Mouse (Mus musculus) heart, postnatal 0 days (tissue): Measurements from ENCODE around the gene Aspg. TPM values are rescaled to one million over a fixed set of nuclear protein-coding genes. Genes with fewer than 3 reads are reported as not detected.

ENCODE experiments used
- ATAC-seq: fragments of 200-750 bp; cut with Nextera tagmentation; 2 replicates; pipeline ENCODE4 v1.8.0; 2017; ENCODE audit warnings: low read depth, moderate number of reproducible peaks, moderate library complexity; ENCODE audit not compliant: insufficient read depth
- DNase-seq: peaks from one replicate; pipeline ENCODE4 v3.0.0-alpha.2; 2016; ENCODE audit warnings: low spot score
- H3K27ac ChIP-seq: fragments of 300-500 bp; sonication (generic); 2 replicates; pipeline ENCODE4 v1.5.1; 2014; ENCODE audit warnings: low read depth, mild to moderate bottlenecking
- H3K27me3 ChIP-seq: fragments of 300-500 bp; sonication (generic); 2 replicates; pipeline ENCODE4 v1.6.1; 2014; ENCODE audit warnings: low read length, mixed read lengths; ENCODE audit not compliant: control insufficient read depth, insufficient read depth
- H3K36me3 ChIP-seq: fragments of 300-500 bp; sonication (generic); replicated peaks from 2 replicates; pipeline ENCODE4 v1.6.1; 2014; ENCODE audit warnings: low read length, mixed read lengths; ENCODE audit not compliant: control insufficient read depth, insufficient read depth
- H3K4me1 ChIP-seq: fragments of 300-500 bp; sonication (generic); 2 replicates; pipeline ENCODE4 v1.6.1; 2014; ENCODE audit warnings: antibody characterized with exemption; ENCODE audit not compliant: control insufficient read depth, insufficient read depth
- H3K4me2 ChIP-seq: fragments of 300-500 bp; sonication (generic); 2 replicates; pipeline ENCODE4 v1.6.1; 2014; ENCODE audit warnings: low read depth, mild to moderate bottlenecking, low read length, moderate library complexity
- H3K4me3 ChIP-seq: fragments of 300-500 bp; sonication (generic); 2 replicates; pipeline ENCODE4 v1.5.1; 2014; ENCODE audit warnings: low read depth, low read length
- H3K9ac ChIP-seq: fragments of 300-500 bp; sonication (generic); replicated peaks from 2 replicates; pipeline ENCODE4 v1.6.1; 2014; ENCODE audit warnings: low read depth, low read length, mixed read lengths
- H3K9me3 ChIP-seq: fragments of 300-500 bp; sonication (generic); replicated peaks from 2 replicates; pipeline ENCODE4 v1.6.1; 2016; ENCODE audit warnings: low read length; ENCODE audit not compliant: control insufficient read depth
- CTCF ChIP-seq: IDR thresholded peaks from 2 replicates; pipeline ENCODE4 v1.5.1; 2016; ENCODE audit warnings: antibody characterized with exemption, control low read depth, low read depth
- EP300 ChIP-seq: IDR thresholded peaks from 2 replicates; pipeline ENCODE4 v1.6.1; 2016; ENCODE audit warnings: antibody characterized with exemption, low read depth
- WGBS: fragments of 180-500 bp; shearing (Covaris S2); extraction: QIAGEN DNeasy Blood & Tissue Kit; methylation state at CpG from one replicate; pipeline ENCODE4 v1.1.7; 2014; 5-methylcytosine and 5-hydroxymethylcytosine counted together
- polyA plus RNA-seq: library from polyadenylated mRNA; unstranded; fragments of >200 nt; fragmentation: Nextera tagmentation; extraction: Ambion mirVana; gene quantifications from 2 replicates; pipeline ENCODE4 v1.2.1, GENCODE M21; 2015
- total RNA-seq: library from RNA; depleted of rRNA; stranded (reverse); fragments of >200 nt; gene quantifications from 2 replicates; pipeline ENCODE4 v1.2.3, GENCODE M21; 2014; ENCODE audit warnings: low replicate concordance

The Aspg gene
- total and polyA plus RNA-seq, 2 experiments from 2014 or later = 0.11 to 3.6 TPM

GRCm38 (mm10) chr12:112108696-112109445 is 2.4 kb downstream of the Aspg start:
- 0 out of 2 replicates have a peak, but pooled peaks cover 8% of the 10 kb centered on the region for H3K4me1 ChIP-seq
- TF ChIP-seq CTCF (no peak), EP300 (no peak)
- H3K27ac ChIP-seq = no peak overlapping the region
- no peak for DNase-seq
- H3K27me3 ChIP-seq = peaks cover 39% of the 10 kb centered on the region
- H3K4me2 ChIP-seq = no peak overlapping the region
- no peak overlapping the region for H3K9ac ChIP-seq
- no peaks in the 10 kb centered on the region for H3K9me3 ChIP-seq
- WGBS = 76% methylated on average over 11 of the region's 11 CpGs
- no peak for ATAC-seq
- H3K36me3 ChIP-seq = no peaks in the 10 kb centered on the region
- H3K4me3 ChIP-seq = no peak overlapping the region

- Histone ChIP-seq H3K4me1 (0 out of 2 replicates have a peak, but pooled peaks cover 8% of the 10 kb centered on the region), H3K9me3 (no peaks in the 10 kb centered on the region), H3K27ac (no peak overlapping the region), H3K4me3 (no peak overlapping the region), H3K27me3 (peaks cover 44% of the 10 kb centered on the region), H3K9ac (no peak overlapping the region), H3K4me2 (no peak overlapping the region), H3K36me3 (no peaks in the 10 kb centered on the region)
- ATAC-seq = no peak
- TF ChIP-seq CTCF = no peak
- no peak for TF ChIP-seq EP300
- no peak for DNase-seq
- WGBS = 73% methylated on average over 9 of the region's 9 CpGs
These were observed 3.2 kb downstream of the Aspg start for GRCm38 (mm10) chr12:112109701-112110100.

- H3K4me3 ChIP-seq = no peak overlapping the region
- H3K4me1 ChIP-seq = 0 out of 2 replicates have a peak, but pooled peaks cover 7% of the 10 kb centered on the region
- H3K27me3 ChIP-seq = peaks cover 34% of the 10 kb centered on the region
- TF ChIP-seq EP300 = no peak
- no peak for TF ChIP-seq CTCF
- DNase-seq (no peak), ATAC-seq (no peak)
- H3K9ac ChIP-seq = no peak overlapping the region
- H3K9me3 ChIP-seq = no peaks in the 10 kb centered on the region
- WGBS = 65% methylated on average over 5 of the region's 5 CpGs
- no peak overlapping the region for H3K27ac ChIP-seq
- no peaks in the 10 kb centered on the region for H3K36me3 ChIP-seq
- H3K4me2 ChIP-seq = no peak overlapping the region
These were observed 4.8 kb downstream of the Aspg start for GRCm38 (mm10) chr12:112111323-112111722.

- Histone ChIP-seq H3K27me3 (peaks cover 26% of the 10 kb centered on the region), H3K9ac (no peak overlapping the region), H3K36me3 (no peaks in the 10 kb centered on the region), H3K27ac (no peak overlapping the region), H3K9me3 (no peaks in the 10 kb centered on the region), H3K4me3 (no peak overlapping the region), H3K4me2 (no peak overlapping the region), H3K4me1 (no peaks in the 10 kb centered on the region)
- WGBS = 78% methylated on average over 6 of the region's 6 CpGs
- no peak for TF ChIP-seq CTCF
- no peak for TF ChIP-seq EP300
- DNase-seq (no peak), ATAC-seq (no peak)
These were observed 5.8 kb downstream of the Aspg start for GRCm38 (mm10) chr12:112112235-112112634.

DNA sequence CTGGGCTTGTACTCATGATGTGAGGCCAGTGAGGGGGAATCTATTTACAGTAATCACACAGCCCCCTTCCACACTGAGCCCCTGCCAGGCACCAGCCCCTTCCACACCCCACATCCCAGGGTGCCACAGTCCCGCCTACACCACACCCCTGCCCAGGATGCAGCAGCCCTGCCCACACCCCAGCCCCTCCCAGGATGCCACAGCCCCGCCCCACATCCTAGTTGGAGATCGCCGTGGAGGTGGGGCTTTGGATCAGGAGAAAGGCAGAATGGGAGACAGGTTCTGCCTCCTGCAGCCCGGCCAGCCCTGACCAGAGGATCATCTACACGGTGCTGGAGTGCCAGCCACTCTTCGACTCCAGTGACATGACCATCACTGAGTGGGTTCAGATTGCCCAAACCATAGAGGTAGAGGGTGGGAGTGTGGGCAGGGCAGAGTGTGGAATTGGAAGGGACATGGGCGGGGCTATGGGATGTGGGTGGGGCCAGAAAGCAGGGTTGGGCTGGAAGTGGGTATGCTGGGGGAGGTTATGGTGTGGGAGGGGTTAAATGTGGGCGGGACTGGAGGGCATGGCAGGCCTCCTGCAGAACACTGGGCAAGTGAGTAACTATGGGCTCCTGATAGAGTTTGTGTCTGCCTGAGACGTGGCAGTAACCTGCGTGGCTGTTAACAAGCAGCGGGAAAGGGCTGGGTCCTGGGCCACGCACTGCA is 6.4 kb downstream of the Aspg start:
- Histone ChIP-seq H3K4me2 (no peak overlapping the region), H3K27ac (no peak overlapping the region), H3K36me3 (no peaks in the 10 kb centered on the region), H3K4me1 (no peaks in the 10 kb centered on the region), H3K9ac (no peak overlapping the region), H3K9me3 (no peaks in the 10 kb centered on the region), H3K4me3 (no peak overlapping the region), H3K27me3 (peaks cover 21% of the 10 kb centered on the region)
- 23% methylated on average over 13 of the region's 13 CpGs for WGBS
- TF ChIP-seq EP300 = no peak
- no peak for TF ChIP-seq CTCF
- ATAC-seq = no peak
- no peak for DNase-seq
